Mouse (Mus musculus): Measurements from ENCODE around the gene Gpr12. TPM values are rescaled to one million over a fixed set of nuclear protein-coding genes. Genes with fewer than 3 reads are reported as not detected.

Gpr12 gene
- total RNA-seq (2023): not detected

DNA sequence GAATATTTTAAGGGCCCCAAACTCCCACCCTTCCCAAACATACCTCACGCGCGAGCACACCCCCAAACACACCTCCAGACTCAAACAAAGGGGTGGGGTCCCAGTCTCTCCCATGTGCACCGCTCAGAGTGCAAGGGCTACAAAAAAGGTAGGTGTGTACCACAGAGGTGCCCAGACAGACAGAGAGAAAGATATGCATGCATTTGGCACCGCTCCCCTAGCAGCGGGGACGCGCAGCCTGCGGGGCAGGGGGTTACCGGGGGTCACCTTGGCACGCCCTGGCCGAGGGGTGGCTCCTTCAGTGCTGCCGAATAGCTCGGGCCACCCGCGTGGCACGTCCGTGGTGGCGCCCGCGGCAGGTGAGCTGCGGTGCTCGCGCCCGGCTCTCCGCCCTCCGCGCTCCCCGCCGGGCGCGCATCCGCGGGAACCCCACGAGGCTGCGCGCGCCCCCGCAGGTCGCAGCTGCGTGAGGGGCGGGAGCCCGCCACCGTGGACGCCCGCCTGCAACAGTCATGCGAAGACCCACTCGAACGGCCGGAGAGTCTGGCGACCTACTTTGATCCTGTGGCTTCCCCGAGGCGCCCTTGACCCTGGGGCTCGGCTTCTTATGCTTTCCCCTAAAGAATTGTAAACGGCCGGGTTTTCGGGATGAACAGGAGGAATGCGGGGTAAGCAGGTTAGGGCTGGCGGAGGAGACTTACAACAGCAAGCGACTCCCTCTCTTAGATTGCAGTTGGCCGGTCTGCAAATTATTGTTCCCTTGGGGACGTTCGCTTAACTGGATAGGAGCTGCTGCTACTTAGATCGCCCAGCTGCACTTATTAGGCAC, at the start of gene Gpr12:
Gene Gpr12 (minus strand): TSS at position 762 of the 829 bp plus-strand sequence.

GRCm38 (mm10) chr5:146555836-146556235, 29.2 kb downstream of the Gpr12 start, which contains the start of gene Gm3415:
Gm3415 (plus strand) TSS chr5:146556136.

DNA sequence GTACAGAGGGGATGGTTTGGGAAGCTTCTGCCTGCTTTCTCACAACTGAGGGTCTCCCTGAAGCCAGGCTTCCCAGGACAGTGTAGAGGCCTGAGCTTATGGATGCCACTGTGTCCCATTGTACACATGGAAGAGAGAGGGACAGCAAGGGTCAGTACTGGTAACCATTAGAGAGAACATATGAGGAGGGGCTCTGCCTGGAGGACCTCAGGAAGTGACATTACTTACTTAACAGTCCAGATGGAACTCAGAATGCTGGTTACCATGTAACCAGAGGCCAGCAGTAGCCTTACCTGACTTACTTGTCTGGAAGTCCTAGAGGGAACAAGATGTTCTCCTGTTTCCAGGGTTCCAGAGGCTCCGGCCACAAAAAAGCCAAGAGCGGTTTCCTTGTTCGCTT, 47.7 kb downstream of the Gpr12 start, which contains the start of gene Gm3409:
Gene Gm3409 (plus strand): TSS at position 301 of the 400 bp plus-strand sequence.

Other genes starting within 250 kb of the Gpr12 start
- gene Wasf3, start 200.3 kb downstream of the Gpr12 start, total RNA-seq (2023): not detected
- not detected for gene Gm6408, start 103.3 kb downstream of the Gpr12 start, total RNA-seq (2023)
- gene Gm6370, start 93.9 kb downstream of the Gpr12 start, total RNA-seq (2023): not detected
- gene 4930449I24Rik, start 82.8 kb downstream of the Gpr12 start, total RNA-seq (2023): not detected
- not detected for gene Gm3402, start 71.1 kb downstream of the Gpr12 start, total RNA-seq (2023)
- not detected for gene Gm3404, start 59.4 kb downstream of the Gpr12 start, total RNA-seq (2023)
- gene Gm3409, start 47.6 kb downstream of the Gpr12 start, total RNA-seq (2023): not detected
- not detected for gene Gm3415, start 29.1 kb downstream of the Gpr12 start, total RNA-seq (2023)
- gene Usp12, start 209.8 kb upstream of the Gpr12 start, total RNA-seq (2023): 44.6 TPM
- gene Rpl21, start 247.7 kb upstream of the Gpr12 start, total RNA-seq (2023): 812 TPM